Mouse (Mus musculus) left cerebral cortex, adult 2 months (tissue): ENCODE measurements at regions not wholly inside any gene's neighbourhood (a gene's known extent, or its start where the extent isn't known, plus 50 kb on each side); places are given as distances from the start of the nearest gene placed in this dataset.

ENCODE experiments used
- DNase-seq, 2 experiments: peaks; one replicate each; pipeline ENCODE4 v3.0.0; 2021 to 2022; ENCODE audit warnings: low spot score in 2 of 2, mixed read lengths in 1 of 2; ENCODE audit errors: extremely low spot score in 1 of 2
- H3K27ac ChIP-seq: fragments of 200-600 bp; 2 replicates; pipeline ENCODE4 v1.8.1; 2022
- H3K4me3 ChIP-seq: fragments of 200-600 bp; 2 replicates; pipeline ENCODE4 v1.8.1; 2022
- CTCF ChIP-seq: fragments of 200-600 bp; IDR thresholded peaks from 2 replicates; pipeline ENCODE4 v1.8.1; 2022; ENCODE audit warnings: antibody characterized with exemption, mild to moderate bottlenecking, moderate library complexity
- intact Hi-C: fragments of 180-260 bp; cut with DNase I; formaldehyde crosslinking; loops from one replicate; pipeline ENCODE4 v1.15.1; 2025

DNA sequence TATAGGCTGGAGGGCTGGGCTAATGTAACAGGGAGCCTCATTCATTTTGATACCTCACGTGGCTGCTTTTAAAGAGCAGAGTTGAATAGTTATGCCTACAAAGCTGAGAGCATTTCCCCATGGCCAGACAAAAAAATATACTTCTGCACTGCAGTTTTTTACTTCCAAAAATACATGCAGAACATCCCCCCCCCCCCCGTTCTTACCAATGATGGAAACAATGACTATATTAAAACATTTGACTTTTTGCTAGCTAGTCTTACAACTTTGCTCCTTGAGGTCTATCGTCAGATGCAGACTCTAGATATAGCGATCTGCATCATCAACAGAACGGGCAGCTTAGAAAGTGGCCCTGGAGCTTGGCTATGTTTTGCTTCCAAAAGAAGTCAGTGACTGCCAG, 692.4 kb downstream of the Stpg2 start:
- Histone ChIP-seq H3K27ac (no peak overlapping the region), H3K4me3 (no peak overlapping the region)
- intact Hi-C loops = no loop called here
- no peak for DNase-seq
- no peak for TF ChIP-seq CTCF

DNA sequence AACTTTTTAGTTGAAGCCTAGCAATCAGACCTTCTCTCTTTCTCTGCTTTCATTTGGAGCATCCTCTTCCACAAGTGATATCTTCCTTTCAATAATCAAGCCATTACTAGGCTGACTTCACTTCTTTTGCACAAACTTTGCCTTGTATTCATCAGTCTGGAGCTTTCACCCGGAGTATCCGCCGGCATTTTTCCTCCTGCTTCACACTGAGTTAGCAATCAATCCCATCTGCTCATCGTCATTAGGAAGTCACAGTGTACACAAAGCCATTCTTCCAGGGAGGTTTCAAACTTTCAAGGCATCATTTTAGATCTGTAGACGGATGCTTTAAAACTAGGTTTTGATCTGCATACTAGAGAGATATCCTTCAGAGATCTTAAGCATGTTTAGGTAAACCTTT, 693.7 kb downstream of the Stpg2 start:
- no peak for TF ChIP-seq CTCF
- H3K27ac ChIP-seq = no peak overlapping the region
- H3K4me3 ChIP-seq = no peak overlapping the region
- DNase-seq = no peak
- intact Hi-C loops = no loop called here

- no peak overlapping the region for H3K27ac ChIP-seq
- intact Hi-C loops = no loop called here
- no peak overlapping the region for H3K4me3 ChIP-seq
- no peak for DNase-seq
- TF ChIP-seq CTCF = no peak
These were observed 708.3 kb downstream of the Stpg2 start for GRCm38 (mm10) chr3:139913639-139914330.

GRCm38 (mm10) chr3:139922267-139922666, 716.8 kb downstream of the Stpg2 start:
- Histone ChIP-seq H3K4me3 (no peak overlapping the region), H3K27ac (no peak overlapping the region)
- intact Hi-C loops = no loop called here
- DNase-seq = no peak
- TF ChIP-seq CTCF = no peak

DNA sequence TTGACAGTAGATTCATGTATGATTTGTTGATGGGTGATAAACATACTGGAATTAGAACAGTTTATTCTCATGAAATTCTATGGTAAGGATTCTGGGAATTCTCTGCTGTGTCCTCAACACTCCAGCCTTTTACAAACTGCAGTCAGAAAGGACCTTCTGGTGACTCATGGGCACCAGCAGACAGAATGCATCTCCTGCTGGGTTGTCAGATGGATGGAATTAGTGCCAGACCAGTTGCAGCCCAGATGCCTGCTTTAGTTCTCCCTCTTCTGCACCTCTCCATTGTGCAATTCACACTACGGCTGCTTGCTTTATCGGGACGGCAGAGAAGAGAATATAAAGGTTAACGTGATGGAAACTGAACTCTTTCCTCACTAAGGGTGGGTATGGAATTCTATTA, 727.5 kb downstream of the Stpg2 start:
- H3K4me3 ChIP-seq = no peak overlapping the region
- DNase-seq = no peak
- intact Hi-C loops = no loop called here
- TF ChIP-seq CTCF = no peak
- H3K27ac ChIP-seq = no peak overlapping the region

DNA sequence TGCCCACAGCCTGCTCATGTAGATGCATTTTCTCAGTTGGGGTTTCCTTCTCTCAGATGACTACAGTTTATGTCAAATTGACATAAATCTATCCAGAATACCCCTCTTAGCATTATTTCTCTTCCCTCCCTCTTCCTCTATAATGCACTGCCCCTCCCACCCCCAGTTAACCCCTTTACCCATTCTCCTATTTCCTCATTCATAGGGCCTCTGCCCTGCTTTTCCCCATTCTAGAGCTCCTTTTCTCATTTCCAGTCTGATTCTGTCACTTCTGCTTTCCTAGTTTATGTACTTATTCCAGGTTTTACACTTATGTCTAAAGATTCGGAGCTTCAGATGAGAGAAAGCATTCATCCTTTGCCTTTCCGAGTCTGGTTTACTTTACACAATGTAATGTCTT, 740.7 kb downstream of the Stpg2 start:
- H3K27ac ChIP-seq = no peak overlapping the region
- no peak overlapping the region for H3K4me3 ChIP-seq
- DNase-seq = no peak
- no peak for TF ChIP-seq CTCF
- intact Hi-C loops = no loop called here

GRCm38 (mm10) chr3:139947247-139947646, 741.8 kb downstream of the Stpg2 start:
- Histone ChIP-seq H3K27ac (no peak overlapping the region), H3K4me3 (no peak overlapping the region)
- TF ChIP-seq CTCF = no peak
- DNase-seq = no peak
- intact Hi-C loops = no loop called here

DNA sequence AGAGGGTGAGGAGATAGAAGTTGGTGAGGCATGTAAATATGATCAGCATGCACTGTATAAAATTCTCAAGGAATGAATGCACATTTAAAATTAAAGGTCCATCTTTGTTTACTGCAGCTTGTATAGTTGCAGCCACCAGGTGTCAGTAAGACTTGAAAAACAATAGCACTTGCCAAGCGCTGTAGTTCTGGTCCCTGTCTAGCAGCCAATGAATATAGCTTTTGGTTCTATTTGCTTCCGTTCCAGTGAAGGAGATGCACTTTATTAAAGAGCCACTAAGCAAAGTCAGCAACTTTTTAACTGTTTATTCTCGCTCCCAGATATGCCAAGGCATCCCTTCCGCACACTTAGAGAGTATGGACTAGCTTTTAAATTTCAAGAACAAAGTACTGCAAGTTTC, 743.6 kb downstream of the Stpg2 start:
- intact Hi-C loops = no loop called here
- TF ChIP-seq CTCF = peak; percentile 46
- DNase-seq = no peak
- Histone ChIP-seq H3K27ac (no peak overlapping the region), H3K4me3 (no peak overlapping the region)

DNA sequence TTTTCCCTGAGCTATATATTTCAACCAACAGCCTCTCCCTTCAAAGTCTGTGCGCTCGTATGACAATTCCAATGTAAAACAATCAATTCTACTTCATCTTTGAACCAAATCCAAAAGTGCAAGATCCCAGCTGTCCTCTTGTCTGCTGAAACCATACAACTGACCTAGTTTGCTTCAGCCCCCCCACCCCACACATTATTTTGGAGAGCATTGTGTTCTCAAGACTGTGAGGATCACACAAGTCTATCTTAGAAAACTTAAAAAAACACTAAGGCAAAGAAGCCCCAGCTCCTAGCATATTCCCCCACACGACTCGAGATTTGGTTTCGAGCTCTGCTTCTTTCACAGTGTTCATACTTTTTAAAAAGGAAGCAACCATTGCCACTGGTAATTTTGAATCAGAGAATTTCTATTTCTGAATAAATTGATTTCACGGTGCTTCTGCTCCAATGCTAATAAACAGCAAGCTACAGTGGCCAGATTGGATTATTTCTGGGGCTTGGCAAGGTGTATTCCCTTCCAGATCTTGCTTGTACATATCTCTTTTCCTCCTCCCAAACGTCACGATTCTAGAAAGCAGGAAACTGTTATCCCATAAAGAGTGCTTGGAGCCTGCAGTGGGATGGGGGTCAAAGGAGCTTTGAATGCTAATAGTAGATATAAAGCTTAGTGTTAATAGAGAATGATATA, 744.7 kb downstream of the Stpg2 start:
- Histone ChIP-seq H3K27ac (no peak overlapping the region), H3K4me3 (no peak overlapping the region)
- no peak for TF ChIP-seq CTCF
- DNase-seq = no peak
- intact Hi-C loops = loop anchor here (5.0 kb wide), 1 partner anchor 1882 kb away; no protein-coding TSS in a partner anchor

- no peak for DNase-seq
These were observed 746.0 kb downstream of the Stpg2 start for GRCm38 (mm10) chr3:139951516-139951915.

GRCm38 (mm10) chr3:139978172-139978571, 772.7 kb downstream of the Stpg2 start:
- DNase-seq = no peak
- no peak overlapping the region for H3K4me3 ChIP-seq
- intact Hi-C loops = no loop called here
- H3K27ac ChIP-seq = no peak overlapping the region
- no peak for TF ChIP-seq CTCF

More at GRCm38 (mm10) chr3:139951516-139951915, 746.0 kb downstream of the Stpg2 start:
- intact Hi-C loops = loop anchor here (5.0 kb wide), 1 partner anchor 1881 kb away; no protein-coding TSS in a partner anchor
- Histone ChIP-seq H3K27ac (no peak overlapping the region), H3K4me3 (no peak overlapping the region)
- no peak for TF ChIP-seq CTCF

GRCm38 (mm10) chr3:139985830-139986481, 780.5 kb downstream of the Stpg2 start:
- TF ChIP-seq CTCF = no peak
- H3K4me3 ChIP-seq = no peak overlapping the region
- no peak for DNase-seq
- H3K27ac ChIP-seq = no peak overlapping the region
- intact Hi-C loops = no loop called here

DNA sequence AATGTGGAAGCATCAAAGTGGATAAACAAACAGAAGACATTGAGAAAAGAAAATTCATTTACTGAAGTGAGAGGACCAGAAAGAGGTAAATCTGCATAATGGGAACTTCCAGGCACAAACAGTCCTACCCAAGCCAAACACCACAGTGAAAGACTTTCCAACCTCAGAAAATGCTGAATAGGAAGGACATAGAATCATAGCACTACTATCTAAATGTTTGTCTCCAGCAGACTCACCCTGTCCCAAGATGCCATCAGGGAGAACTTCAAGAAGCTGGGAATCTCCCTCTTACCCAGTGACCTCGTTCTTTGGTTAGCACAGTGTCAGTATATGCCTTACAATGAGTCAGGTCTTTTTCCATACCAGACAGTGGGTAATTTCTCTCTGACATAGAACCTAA, 783.4 kb downstream of the Stpg2 start:
- no peak for DNase-seq
- Histone ChIP-seq H3K4me3 (no peak overlapping the region), H3K27ac (no peak overlapping the region)
- TF ChIP-seq CTCF = no peak
- intact Hi-C loops = no loop called here
